Mouse (Mus musculus) lung, embryonic 14.5 days (tissue): Measurements from ENCODE around the gene Tram2. TPM values are rescaled to one million over a fixed set of nuclear protein-coding genes. Genes with fewer than 3 reads are reported as not detected.

Experiments
- ATAC-seq: fragments of 200-750 bp; cut with Nextera tagmentation; 2 replicates; pipeline ENCODE4 v1.8.0; 2017; ENCODE audit warnings: mild to moderate bottlenecking, moderate TSS enrichment, moderate library complexity; ENCODE audit not compliant: insufficient read depth
- DNase-seq: peaks from one replicate; pipeline ENCODE4 v3.0.0-alpha.2; 2015
- H3K27ac ChIP-seq: fragments of 300-500 bp; sonication (generic); 2 replicates; pipeline ENCODE4 v1.5.1; 2014; ENCODE audit warnings: low read depth, mild to moderate bottlenecking, moderate library complexity
- H3K27me3 ChIP-seq: fragments of 300-500 bp; sonication (generic); 2 replicates; pipeline ENCODE4 v1.6.1; 2014; ENCODE audit warnings: low read length, control low read depth; ENCODE audit not compliant: insufficient read depth
- H3K36me3 ChIP-seq: fragments of 300-500 bp; sonication (generic); 2 replicates; pipeline ENCODE4 v1.6.1; 2014; ENCODE audit warnings: control low read depth; ENCODE audit not compliant: insufficient read depth
- H3K4me1 ChIP-seq: fragments of 300-500 bp; sonication (generic); 2 replicates; pipeline ENCODE4 v1.6.1; 2014; ENCODE audit warnings: antibody characterized with exemption, control low read depth; ENCODE audit not compliant: insufficient read depth
- H3K4me2 ChIP-seq: fragments of 300-500 bp; sonication (generic); 2 replicates; pipeline ENCODE4 v1.6.1; 2014; ENCODE audit warnings: mild to moderate bottlenecking
- H3K4me3 ChIP-seq: fragments of 300-500 bp; sonication (generic); 2 replicates; pipeline ENCODE4 v1.5.1; 2014; ENCODE audit warnings: low read depth, low read length
- H3K9ac ChIP-seq: fragments of 300-500 bp; sonication (generic); 2 replicates; pipeline ENCODE4 v1.6.1; 2014
- H3K9me3 ChIP-seq: fragments of 300-500 bp; sonication (generic); 2 replicates; pipeline ENCODE4 v1.6.1; 2016; ENCODE audit warnings: low read depth, low read length, control low read depth
- CTCF ChIP-seq: IDR thresholded peaks from 2 replicates; pipeline ENCODE4 v1.5.1; 2016; ENCODE audit warnings: antibody characterized with exemption, low read depth
- WGBS: fragments of 180-500 bp; shearing (Covaris S2); extraction: QIAGEN DNeasy Blood & Tissue Kit; methylation state at CpG from one replicate; pipeline ENCODE4 v1.1.7; 2014; 5-methylcytosine and 5-hydroxymethylcytosine counted together
- polyA plus RNA-seq: library from polyadenylated mRNA; unstranded; fragments of >200 nt; fragmentation: Nextera tagmentation; extraction: Ambion mirVana; gene quantifications from 2 replicates; pipeline ENCODE4 v1.2.1, GENCODE M21; 2014

Tram2 gene
- polyA plus RNA-seq, 1 experiment from 2014 or later, result 11.5 TPM

GRCm38 (mm10) chr1:20969642-20970041 is 109.4 kb downstream of the Tram2 start:
- Histone ChIP-seq H3K27me3 (no peaks in the 10 kb centered on the region), H3K4me2 (no peak overlapping the region), H3K9ac (no peak overlapping the region), H3K4me1 (no peaks in the 10 kb centered on the region), H3K27ac (no peak overlapping the region), H3K36me3 (no peaks in the 10 kb centered on the region), H3K4me3 (no peak overlapping the region), H3K9me3 (no peaks in the 10 kb centered on the region)
- ATAC-seq (no peak), DNase-seq (no peak)
- WGBS, result 87% methylated on average over 2 of the region's 2 CpGs
- TF ChIP-seq CTCF, result no peak

GRCm38 (mm10) chr1:20954876-20955275 is 124.2 kb downstream of the Tram2 start:
- no peak for DNase-seq
- no peak overlapping the region for H3K4me3 ChIP-seq
- no peak overlapping the region for H3K27ac ChIP-seq
- H3K27me3 ChIP-seq, result no peaks in the 10 kb centered on the region
- no peaks in the 10 kb centered on the region for H3K9me3 ChIP-seq
- no peak overlapping the region for H3K4me2 ChIP-seq
- 75% methylated on average over 3 of the region's 3 CpGs for WGBS
- no peak for ATAC-seq
- no peak for TF ChIP-seq CTCF
- no peaks in the 10 kb centered on the region for H3K4me1 ChIP-seq
- no peak overlapping the region for H3K9ac ChIP-seq
- H3K36me3 ChIP-seq, result no peaks in the 10 kb centered on the region

DNA sequence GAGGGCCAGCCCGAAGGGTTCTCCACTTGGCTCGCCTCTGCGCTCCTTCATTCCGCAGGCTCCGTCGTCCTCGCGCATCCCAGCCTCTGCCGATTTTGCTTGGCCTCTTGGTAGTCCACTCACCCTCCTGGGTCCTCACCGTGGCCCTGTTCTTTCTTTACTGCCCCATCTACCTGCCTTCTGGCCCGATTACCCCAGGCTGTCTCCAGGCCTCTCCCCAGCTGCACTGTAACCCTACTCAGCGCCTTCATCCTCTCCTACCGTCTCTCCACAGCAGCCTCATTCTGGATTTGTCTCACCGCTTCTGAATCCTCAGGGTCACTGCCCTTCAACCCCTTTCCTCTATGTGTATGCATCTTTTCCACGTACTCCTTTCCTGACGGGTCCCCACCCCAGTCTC is 127.2 kb downstream of the Tram2 start:
- Histone ChIP-seq H3K4me2 (peak overlapping the region; percentile 68), H3K27me3 (no peaks in the 10 kb centered on the region), H3K4me1 (no peaks in the 10 kb centered on the region), H3K9me3 (no peaks in the 10 kb centered on the region), H3K36me3 (no peaks in the 10 kb centered on the region), H3K4me3 (peak overlapping the region; percentile 45), H3K9ac (peak overlapping the region; percentile 43), H3K27ac (no peak overlapping the region)
- DNase-seq (no peak), ATAC-seq (no peak; the same call in 1 of the 2 replicates)
- TF ChIP-seq CTCF, result no peak
- WGBS, result 7% methylated on average over 16 of the region's 16 CpGs

- H3K27me3 ChIP-seq, result no peaks in the 10 kb centered on the region
- peak; percentile 97 for ATAC-seq
- TF ChIP-seq CTCF, result no peak
- H3K4me1 ChIP-seq, result no peaks in the 10 kb centered on the region
- H3K9ac ChIP-seq, result peak within 1 kb of the TSS; percentile 43
- no peaks in the 10 kb centered on the region for H3K9me3 ChIP-seq
- H3K4me3 ChIP-seq, result peak within 1 kb of the TSS; percentile 45
- DNase-seq, result peak; percentile 97
- peak within 1 kb of the TSS; percentile 68 for H3K4me2 ChIP-seq
- H3K36me3 ChIP-seq, result no peaks in the 10 kb centered on the region
- H3K27ac ChIP-seq, result peak within 1 kb of the TSS; percentile 34
- WGBS, result under 1% methylated on average over 21 of the region's 23 CpGs
Observed at GRCm38 (mm10) chr1:20951300-20951763, 127.7 kb downstream of the Tram2 start, which contains the start of gene Efhc1. Gene Efhc1, plus strand, starts transcription at chr1:20951626.

Other genes starting within 250 kb of the Tram2 start
- gene Paqr8, start 188.6 kb downstream of the Tram2 start, polyA plus RNA-seq, result 4.8 and 5.4 TPM in 2 replicates
- gene Efhc1, start 127.6 kb downstream of the Tram2 start, polyA plus RNA-seq, result 2.3 and 3.0 TPM in 2 replicates
- 8.4 and 8.9 TPM in 2 replicates for gene Tmem14a, start 139.3 kb upstream of the Tram2 start, polyA plus RNA-seq
- 0.45 and 0.55 TPM in 2 replicates for gene Gsta3, start 161.4 kb upstream of the Tram2 start, polyA plus RNA-seq